Comparison of ENCODE assay signal across 8 mouse cellular contexts in genomic region chr8:122745022-122745749, GRCm38 (mm10). TPM values are rescaled to one million over a fixed set of nuclear protein-coding genes. Genes with fewer than 3 reads are reported as not detected.
DNase-seq lines count a peak whose midpoint lies in the region; ATAC-seq and TF ChIP-seq lines count a peak whose summit lies in the region.

No protein-coding gene starts in this region.

- peak overlapping the region; percentile 26 for H3K4me2 ChIP-seq in embryonic facial prominence, embryonic 12.5 days (replicated peaks)
- H3K4me2 ChIP-seq in hindbrain, embryonic 15.5 days: peak overlapping the region; percentile 45
- H3K4me2 ChIP-seq in midbrain, postnatal 0 days (ENCODE audit: low read depth, low read length, poor library complexity, severe bottlenecking): peak overlapping the region; percentile 13; the same call in 1 of the 2 replicates
- H3K4me2 ChIP-seq in stomach, postnatal 0 days (replicated peaks; ENCODE audit: low read depth): no peak overlapping the region

- H3K4me1 ChIP-seq in embryonic facial prominence, embryonic 12.5 days: peaks cover 32% of the 10 kb centered on the region
- peaks cover 88% of the 10 kb centered on the region for H3K4me1 ChIP-seq in hindbrain, embryonic 15.5 days (replicated peaks)
- peaks cover 32% of the 10 kb centered on the region for H3K4me1 ChIP-seq in midbrain, postnatal 0 days (ENCODE audit: insufficient read depth, low read length)
- no peaks in the 10 kb centered on the region for H3K4me1 ChIP-seq in stomach, postnatal 0 days (replicated peaks; ENCODE audit: control insufficient read depth, insufficient read depth)

- no peak; the same call in 1 of the 2 replicates for ATAC-seq in embryonic facial prominence, embryonic 12.5 days (ENCODE audit: insufficient number of reproducible peaks, insufficient read depth, low FRiP score, low TSS enrichment)
- ATAC-seq in hindbrain, embryonic 15.5 days (ENCODE audit: low FRiP score, low read depth): peak; percentile 43; the same call in 1 of the 2 replicates
- 0 out of 2 replicates have a peak, but pooled peaks have one; percentile 34 for ATAC-seq in midbrain, postnatal 0 days (ENCODE audit: low FRiP score)
- no peak for ATAC-seq in stomach, postnatal 0 days (ENCODE audit: low FRiP score, low TSS enrichment)

- no peaks in the 10 kb centered on the region for H3K36me3 ChIP-seq in embryonic facial prominence, embryonic 12.5 days
- no peaks in the 10 kb centered on the region for H3K36me3 ChIP-seq in hindbrain, embryonic 15.5 days
- no peaks in the 10 kb centered on the region for H3K36me3 ChIP-seq in midbrain, postnatal 0 days (ENCODE audit: insufficient read depth, low read length)
- H3K36me3 ChIP-seq in stomach, postnatal 0 days (ENCODE audit: control insufficient read depth, insufficient read depth, low read length): no peaks in the 10 kb centered on the region

- TF ChIP-seq EP300 in stomach, postnatal 0 days (optimal IDR thresholded peaks at IDR 0.05): no peak

- peaks cover 54% of the 10 kb centered on the region for H3K27me3 ChIP-seq in embryonic facial prominence, embryonic 12.5 days
- no peaks in the 10 kb centered on the region for H3K27me3 ChIP-seq in hindbrain, embryonic 15.5 days
- no peaks in the 10 kb centered on the region for H3K27me3 ChIP-seq in midbrain, postnatal 0 days (ENCODE audit: insufficient read depth, low read length)
- no peaks in the 10 kb centered on the region for H3K27me3 ChIP-seq in stomach, postnatal 0 days (ENCODE audit: control insufficient read depth, insufficient read depth, low read length)

- H3K9ac ChIP-seq in embryonic facial prominence, embryonic 12.5 days: no peak overlapping the region
- peak overlapping the region; percentile 25; the same call in 1 of the 2 replicates for H3K9ac ChIP-seq in hindbrain, embryonic 15.5 days
- peak overlapping the region; percentile 33; the same call in 1 of the 2 replicates for H3K9ac ChIP-seq in midbrain, postnatal 0 days (replicated peaks; ENCODE audit: low read length, poor library complexity, severe bottlenecking)
- no peak overlapping the region for H3K9ac ChIP-seq in stomach, postnatal 0 days (ENCODE audit: low read length)

- peak; percentile 67 for DNase-seq in cerebellum, adult 9-11 months
- no peak for DNase-seq in midbrain, postnatal 0 days (ENCODE audit: low spot score)
- DNase-seq in stomach, postnatal 0 days (ENCODE audit: low spot score): no peak
- no peak for DNase-seq in gastrocnemius, postnatal 14 days
- DNase-seq in ovary, postnatal 36 days (ENCODE audit: low spot score): no peak
- no peak for DNase-seq in left cerebral cortex, postnatal 10 days (ENCODE audit: extremely low spot score in 1 of 2, low spot score in 2 of 2)

- intact Hi-C loops in gastrocnemius, postnatal 14 days (cut with DNase I; ENCODE audit: low total_unique reads): no loop called here
- intact Hi-C loops in left cerebral cortex, postnatal 10 days (cut with DNase I): no loop called here

- H3K4me3 ChIP-seq in embryonic facial prominence, embryonic 12.5 days: no peak overlapping the region
- H3K4me3 ChIP-seq in hindbrain, embryonic 15.5 days: no peak overlapping the region
- no peak overlapping the region for H3K4me3 ChIP-seq in midbrain, postnatal 0 days (ENCODE audit: low read depth, low read length)
- no peak overlapping the region for H3K4me3 ChIP-seq in stomach, postnatal 0 days (ENCODE audit: low read depth, low read length)

- WGBS in embryonic facial prominence, embryonic 12.5 days: 34% methylated on average over 17 of the region's 17 CpGs
- WGBS in hindbrain, embryonic 15.5 days: 15% methylated on average over 17 of the region's 17 CpGs
- WGBS in midbrain, postnatal 0 days: 17% methylated on average over 17 of the region's 17 CpGs
- 25% methylated on average over 17 of the region's 17 CpGs for WGBS in stomach, postnatal 0 days

- TF ChIP-seq CTCF in midbrain, postnatal 0 days (IDR thresholded peaks at IDR 0.05): no peak
- TF ChIP-seq CTCF in stomach, postnatal 0 days (IDR thresholded peaks at IDR 0.05; ENCODE audit: low read depth): no peak

- H3K27ac ChIP-seq in embryonic facial prominence, embryonic 12.5 days: peak overlapping the region; percentile 66
- H3K27ac ChIP-seq in hindbrain, embryonic 15.5 days (replicated peaks): peak overlapping the region; percentile 95
- H3K27ac ChIP-seq in midbrain, postnatal 0 days (ENCODE audit: low read depth, low read length): peak overlapping the region; percentile 74
- H3K27ac ChIP-seq in stomach, postnatal 0 days (replicated peaks): no peak overlapping the region

- H3K9me3 ChIP-seq in embryonic facial prominence, embryonic 12.5 days: no peaks in the 10 kb centered on the region
- no peaks in the 10 kb centered on the region for H3K9me3 ChIP-seq in hindbrain, embryonic 15.5 days
- no peaks in the 10 kb centered on the region for H3K9me3 ChIP-seq in midbrain, postnatal 0 days (ENCODE audit: low read length)
- H3K9me3 ChIP-seq in stomach, postnatal 0 days (ENCODE audit: control insufficient read depth, low read length): no peaks in the 10 kb centered on the region

RNA-seq across cellular contexts. Expression of gene Acsf3, which starts 30.1 kb away (rescaled TPM):
- 17.7 and 18.7 TPM in 2 replicates for polyA plus RNA-seq in embryonic facial prominence, embryonic 12.5 days (2016; fragmentation: Nextera tagmentation; extraction: Ambion mirVana)
- 15.6 and 17.1 TPM in 2 replicates for polyA plus RNA-seq in hindbrain, embryonic 15.5 days (2015; fragmentation: Nextera tagmentation; extraction: Ambion mirVana)
- total RNA-seq in midbrain, postnatal 0 days (2014; rRNA removed): 22.1 and 22.7 TPM in 2 replicates
- 18.8 and 18.9 TPM in 2 replicates for polyA plus RNA-seq in midbrain, postnatal 0 days (2015; fragmentation: Nextera tagmentation; extraction: Ambion mirVana)
- 14.7 and 15.4 TPM in 2 replicates for polyA plus RNA-seq in stomach, postnatal 0 days (2015; fragmentation: Nextera tagmentation; extraction: Ambion mirVana)
- 10 to 100 TPM; 13.4 to 16.2 TPM for total RNA-seq in gastrocnemius, postnatal 14 days (2021)
- 10 to 100 TPM; 17.8 to 18.1 TPM for total RNA-seq in left cerebral cortex, postnatal 10 days (2021)

RNA-seq across cellular contexts. Expression of gene Cbfa2t3, which starts 46.3 kb away (rescaled TPM):
- 3.9 and 4.4 TPM in 2 replicates for polyA plus RNA-seq in embryonic facial prominence, embryonic 12.5 days (2016; fragmentation: Nextera tagmentation; extraction: Ambion mirVana)
- 19.1 and 21.2 TPM in 2 replicates for polyA plus RNA-seq in hindbrain, embryonic 15.5 days (2015; fragmentation: Nextera tagmentation; extraction: Ambion mirVana)
- 11.1 and 11.8 TPM in 2 replicates for total RNA-seq in midbrain, postnatal 0 days (2014; rRNA removed)
- 13.3 and 15.9 TPM in 2 replicates for polyA plus RNA-seq in midbrain, postnatal 0 days (2015; fragmentation: Nextera tagmentation; extraction: Ambion mirVana)
- 1.8 and 2.4 TPM in 2 replicates for polyA plus RNA-seq in stomach, postnatal 0 days (2015; fragmentation: Nextera tagmentation; extraction: Ambion mirVana)
- 10 to 100 TPM; 19.5 to 23.2 TPM for total RNA-seq in gastrocnemius, postnatal 14 days (2021)
- total RNA-seq in left cerebral cortex, postnatal 10 days (2021): 10 to 100 TPM; 17.8 to 18.8 TPM

Comparison
In these comparisons a context has a peak if more than half of its experiments do, and no peak if none do; other contexts are left out.
1. ATAC-seq: peak in hindbrain, embryonic 15.5 days (single experiment) and midbrain, postnatal 0 days (single experiment); none in embryonic facial prominence, embryonic 12.5 days (single experiment) and stomach, postnatal 0 days (single experiment).
2. H3K9ac ChIP-seq: peak in hindbrain, embryonic 15.5 days (single experiment) and midbrain, postnatal 0 days (single experiment); none in embryonic facial prominence, embryonic 12.5 days (single experiment) and stomach, postnatal 0 days (single experiment).